Mouse (Mus musculus): Measurements from ENCODE around the gene Cog7.

DNA sequence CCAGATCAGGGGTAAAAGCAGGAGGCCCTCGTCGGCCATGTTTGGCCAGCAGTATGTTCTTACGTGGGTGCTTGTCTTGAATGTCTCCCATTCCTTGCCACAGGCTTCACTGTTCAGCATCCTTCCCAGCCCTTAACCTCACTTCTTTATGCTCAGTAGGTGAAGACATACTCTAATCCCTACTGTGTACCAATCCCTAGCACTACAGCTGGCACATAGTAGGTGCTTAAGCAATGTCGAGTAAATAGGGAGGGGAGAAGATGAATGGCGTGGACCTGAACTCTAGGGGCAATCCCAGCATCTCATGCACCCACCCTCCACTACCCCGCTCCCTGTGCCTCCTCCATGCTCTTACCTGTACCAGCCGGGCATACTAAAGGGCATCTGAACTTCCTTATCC is 57.1 kb downstream of the Cog7 start:
- TF ChIP-seq CTCF (IDR thresholded peaks at IDR 0.05; ENCODE audit: low read depth, low read length) (no peak), TAL1 (conservative IDR thresholded peaks at IDR 0.05; ENCODE audit: low read depth, low read length) (no peak)

Measured in G1E (cell line).